Mouse (Mus musculus) spleen, postnatal 14 days (tissue): ENCODE measurements around the gene Itsn1.

ENCODE experiments used
- DNase-seq, 2 experiments: peaks; one replicate each; pipeline ENCODE4 v3.0.0; 2021 to 2022; ENCODE audit warnings: low spot score in 2 of 2

Itsn1 gene

DNA sequence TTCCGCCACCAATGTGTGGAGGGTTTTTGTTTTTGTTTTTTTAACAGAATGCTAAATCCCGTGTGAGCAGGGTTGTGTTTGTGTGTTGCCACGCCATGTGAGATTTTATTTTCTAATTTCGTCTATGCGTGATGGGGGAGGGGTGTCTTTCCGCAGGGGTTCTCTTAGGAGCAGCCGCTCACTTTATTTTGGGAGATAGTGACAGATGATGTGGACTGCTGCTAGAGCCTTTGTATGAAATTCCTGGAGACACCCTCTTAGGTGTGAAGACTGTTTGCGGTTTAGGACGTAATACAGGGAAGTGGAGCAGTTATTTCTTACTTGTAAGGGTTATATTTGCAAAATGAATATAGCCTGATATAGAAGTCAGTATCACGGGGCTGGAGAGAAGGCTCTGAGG lies 176.9 kb downstream of the Itsn1 start:
- DNase-seq, result no peak

DNA sequence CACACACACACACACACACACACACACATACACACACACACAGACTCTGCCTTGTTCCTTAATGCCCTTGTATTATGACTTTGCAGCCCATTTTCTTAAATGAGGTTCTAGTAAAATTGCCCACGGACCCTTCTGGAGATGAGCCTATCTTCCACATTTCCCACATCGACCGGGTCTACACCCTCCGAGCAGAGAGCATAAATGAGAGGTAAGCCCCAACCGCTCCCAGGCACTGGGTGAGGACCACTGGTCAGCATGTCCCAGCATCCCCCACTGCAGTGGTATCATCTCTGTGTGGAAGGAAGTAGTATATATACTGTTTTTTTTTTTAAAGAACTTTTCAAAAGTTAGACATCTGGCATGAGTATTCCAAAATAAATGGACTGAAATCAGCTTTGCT lies 177.6 kb downstream of the Itsn1 start:
- DNase-seq, result no peak

- no peak for DNase-seq
Measured at GRCm38 (mm10) chr16:91907158-91907557, 178.1 kb downstream of the Itsn1 start.

DNA sequence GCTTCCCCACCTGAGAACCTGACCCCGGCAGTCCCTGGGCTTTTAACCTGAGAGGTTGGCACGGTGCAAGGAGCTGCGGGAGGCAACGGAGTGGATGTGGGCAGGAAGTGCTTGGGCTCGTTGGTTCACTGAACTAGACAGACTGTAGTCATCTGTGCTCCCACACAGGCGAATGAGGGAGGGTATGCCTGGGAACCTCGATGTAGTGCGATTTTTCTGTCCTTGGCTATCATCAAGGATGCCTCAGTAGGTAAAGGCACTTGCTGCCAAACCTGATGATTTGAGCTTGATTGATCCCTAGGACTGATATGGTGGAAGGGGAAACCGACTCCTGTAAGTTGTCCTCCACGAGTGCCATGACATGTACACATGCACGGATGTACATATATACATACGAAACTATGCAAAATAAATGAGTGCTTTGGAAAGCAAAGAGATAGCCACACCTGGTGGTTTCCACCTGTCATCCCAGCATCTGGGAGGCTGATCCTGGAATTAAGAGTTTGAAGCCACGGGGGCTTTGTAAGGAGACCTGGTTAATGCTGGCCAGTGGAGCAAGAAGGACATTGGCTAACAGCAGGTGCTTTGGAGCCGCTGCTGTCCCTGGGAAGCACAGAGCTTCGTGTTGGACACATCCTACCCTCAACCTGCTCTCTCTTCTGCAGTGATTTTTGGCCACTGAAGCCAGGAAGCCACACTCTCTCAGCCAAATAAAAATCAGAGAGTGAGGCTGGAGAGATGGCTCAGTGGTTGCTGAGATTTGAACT lies 180.7 kb downstream of the Itsn1 start:
- no peak for DNase-seq

DNA sequence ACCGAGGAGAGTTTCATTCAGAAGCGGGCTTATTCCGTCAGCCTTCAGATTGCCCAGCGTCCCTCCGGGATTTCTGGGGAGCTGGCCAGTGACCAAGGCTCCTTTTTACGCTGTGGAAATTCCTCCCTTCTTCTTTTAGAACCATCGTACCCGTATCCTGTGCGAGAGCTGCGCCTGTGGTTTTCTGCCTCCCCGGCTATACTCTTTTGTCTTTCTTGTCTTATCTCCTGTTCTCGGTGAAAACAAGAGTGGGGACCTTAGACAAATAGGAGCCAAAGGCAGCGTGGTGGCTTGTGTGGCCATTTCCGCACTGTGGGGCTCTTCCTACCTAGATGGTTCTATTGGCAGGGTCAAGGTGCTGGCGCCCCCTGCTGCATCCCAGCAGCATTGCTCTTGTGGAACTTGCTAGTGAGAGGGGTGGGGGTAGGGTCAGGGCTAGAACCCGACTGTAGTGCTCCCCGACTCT lies 188.6 kb downstream of the Itsn1 start:
- peak; percentile 68 to 81 for DNase-seq

DNA sequence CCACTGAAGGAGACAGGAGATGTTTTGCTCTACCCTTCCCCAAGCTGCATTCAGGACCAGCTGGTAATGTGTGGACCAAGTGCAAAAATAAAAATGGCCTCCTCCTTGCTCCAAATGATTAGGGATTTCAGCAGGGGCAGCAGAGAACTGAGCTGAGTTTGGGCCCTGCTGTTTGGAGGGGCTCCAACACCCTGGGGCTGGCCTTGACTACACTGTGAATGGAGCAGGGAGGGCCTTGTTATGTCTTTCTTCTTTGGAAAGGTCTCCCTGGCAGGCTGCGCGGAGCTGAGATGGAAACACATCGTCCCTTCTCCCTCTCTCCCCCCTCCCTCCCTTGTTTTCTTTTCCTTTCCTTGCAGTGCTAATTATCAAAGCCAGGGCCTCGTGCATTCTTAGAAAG lies 189.4 kb downstream of the Itsn1 start:
- DNase-seq, result no peak

- DNase-seq, result no peak
Measured at GRCm38 (mm10) chr16:91919056-91919455, 190.0 kb downstream of the Itsn1 start.

GRCm38 (mm10) chr16:91921340-91921739 lies 192.3 kb downstream of the Itsn1 start:
- DNase-seq, result no peak

GRCm38 (mm10) chr16:91922939-91923338 lies 193.9 kb downstream of the Itsn1 start:
- DNase-seq, result no peak

- no peak for DNase-seq
Measured at GRCm38 (mm10) chr16:91924426-91924825, 195.3 kb downstream of the Itsn1 start.

- DNase-seq, result no peak
Measured at GRCm38 (mm10) chr16:91927911-91928630, 199.0 kb downstream of the Itsn1 start.

DNA sequence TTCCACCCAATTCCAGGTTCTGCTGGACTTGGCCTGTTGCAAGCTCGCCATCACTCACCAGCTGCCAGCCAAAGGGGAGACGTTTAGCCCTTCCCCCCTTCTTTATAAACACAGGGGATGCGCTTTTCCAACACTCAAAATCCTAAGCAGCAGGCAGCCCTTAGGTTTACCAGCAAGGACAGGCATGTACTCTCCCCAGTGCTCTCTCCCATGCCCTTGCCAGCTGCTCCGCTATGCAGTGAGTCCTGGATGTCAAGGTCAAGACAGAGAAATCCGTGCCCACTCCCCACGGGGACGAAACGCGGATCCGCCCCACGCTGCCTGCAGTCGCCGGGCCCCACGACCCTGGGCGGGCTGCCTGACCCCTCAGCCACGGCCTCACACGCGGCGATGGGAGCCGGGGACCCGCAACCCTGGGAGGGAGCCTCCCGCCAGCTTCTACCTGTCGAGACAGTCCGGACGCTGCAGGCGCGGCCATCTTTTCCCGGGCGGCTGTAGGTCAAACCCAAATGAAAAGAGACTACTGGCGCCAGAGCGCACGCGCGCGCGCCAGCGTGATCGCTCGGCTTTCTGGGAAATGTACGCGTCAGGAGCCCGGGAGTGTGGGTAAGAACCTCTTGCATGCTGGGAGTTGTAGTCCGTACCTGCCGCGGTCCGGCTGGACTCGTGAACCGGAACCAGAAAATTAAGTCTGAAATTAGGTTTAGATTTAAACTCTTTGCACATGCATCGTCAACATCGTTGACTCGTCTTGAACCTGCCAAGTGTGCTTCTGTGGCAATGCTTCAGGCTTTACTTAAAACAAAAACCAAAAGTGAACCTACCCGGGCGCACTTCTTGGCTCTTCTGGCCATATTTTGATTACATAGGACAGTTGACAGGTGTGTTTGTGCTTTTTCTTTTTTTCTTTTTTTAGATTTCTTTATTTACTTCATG lies 202.3 kb downstream of the Itsn1 start:
- peak; percentile 75 to 87 for DNase-seq

- no peak for DNase-seq
Measured at GRCm38 (mm10) chr16:91932082-91932690, 203.1 kb downstream of the Itsn1 start.

- DNase-seq, result no peak
Measured at GRCm38 (mm10) chr16:91932843-91933518, 203.9 kb downstream of the Itsn1 start.

GRCm38 (mm10) chr16:91935108-91935507 lies 206.0 kb downstream of the Itsn1 start:
- DNase-seq, result peak in 1 of 2 experiments; percentile 52

GRCm38 (mm10) chr16:91935726-91936125 lies 206.6 kb downstream of the Itsn1 start:
- DNase-seq, result no peak

GRCm38 (mm10) chr16:91936340-91937030 lies 207.4 kb downstream of the Itsn1 start:
- peak; percentile 70 to 81 for DNase-seq

DNA sequence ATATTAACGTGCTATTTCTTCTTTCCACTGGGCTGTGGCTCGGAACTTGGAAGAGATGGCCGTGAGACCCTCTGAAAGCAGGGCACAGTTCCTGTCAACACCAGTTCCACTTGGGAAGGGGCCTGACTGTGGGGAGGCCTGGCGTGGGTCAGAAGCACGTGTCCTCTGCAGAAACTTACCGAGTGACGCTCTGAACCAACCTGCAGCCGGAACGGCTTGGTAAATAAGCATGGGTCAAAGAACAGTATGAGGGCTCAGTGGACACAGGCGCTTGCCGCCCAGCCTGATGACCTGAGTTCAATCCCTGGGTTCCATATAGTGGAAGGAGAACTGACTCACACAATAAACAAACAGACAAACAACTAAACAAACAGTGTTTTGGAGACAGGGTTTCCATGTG lies 208.2 kb downstream of the Itsn1 start:
- no peak for DNase-seq

DNA sequence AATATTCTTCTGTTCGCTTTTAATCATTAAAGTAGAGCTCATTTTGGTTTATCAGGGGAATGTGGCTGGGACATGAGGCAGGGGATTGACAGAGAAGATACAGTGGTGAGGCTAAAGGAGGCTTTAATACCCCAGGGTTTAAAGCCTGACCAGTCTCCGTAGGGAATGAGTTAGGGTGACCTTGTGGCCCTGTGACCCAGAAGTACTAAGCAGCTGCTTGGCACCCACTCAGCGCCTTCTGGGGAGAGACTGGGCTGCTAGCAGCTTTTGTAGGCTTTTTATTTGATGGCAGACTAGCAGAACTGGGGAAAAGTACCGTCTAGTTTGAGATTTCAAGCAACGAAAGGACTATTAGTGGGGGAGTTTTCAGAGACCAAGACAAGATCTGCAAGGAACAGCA lies 209.1 kb downstream of the Itsn1 start:
- no peak for DNase-seq

- no peak for DNase-seq
Measured at GRCm38 (mm10) chr16:91940726-91941125, 211.6 kb downstream of the Itsn1 start.
